Mouse (Mus musculus): ENCODE measurements at regions not wholly inside any gene's neighbourhood (a gene's known extent, or its start where the extent isn't known, plus 50 kb on each side); places are given as distances from the start of the nearest gene placed in this dataset.

GRCm38 (mm10) chr11:89147990-89148389 is 74.3 kb downstream of the Gm525 start:
- WGBS = 92% methylated on average over 8 of the region's 8 CpGs
- Histone ChIP-seq H3K4me1 (ENCODE audit: control insufficient read depth in 2 of 2, insufficient read depth in 2 of 2, low read length in 2 of 2) (peaks cover 4 to 10% of the 10 kb centered on the region in 2 experiments; a peak in 3 of 4 replicates), H3K27me3 (ENCODE audit: control insufficient read depth, insufficient read depth, low read length) (no peaks in the 10 kb centered on the region), H3K4me3 (ENCODE audit: control insufficient read depth in 1 of 2, insufficient read depth in 1 of 2, low read depth in 1 of 2, low read length in 2 of 2) (no peak overlapping the region), H3K9me3 (ENCODE audit: control insufficient read depth, low read length) (no peaks in the 10 kb centered on the region), H3K36me3 (ENCODE audit: control insufficient read depth, insufficient read depth, low read length) (no peaks in the 10 kb centered on the region), H3K4me2 (ENCODE audit: low read length) (no peak overlapping the region), H3K9ac (ENCODE audit: low read length) (no peak overlapping the region), H3K27ac (replicated peaks in 1 of 2; ENCODE audit: control insufficient read depth in 1 of 2, insufficient read depth in 1 of 2, low read depth in 2 of 2, low read length in 2 of 2) (no peak overlapping the region)
- no peak for ATAC-seq (ENCODE audit: insufficient number of reproducible peaks, insufficient read depth, low FRiP score, low read depth)

GRCm38 (mm10) chr11:89145281-89145945 is 71.8 kb downstream of the Gm525 start:
- H3K27me3 ChIP-seq (ENCODE audit: control insufficient read depth, insufficient read depth, low read length) = no peaks in the 10 kb centered on the region
- peak overlapping the region; percentile 53 for H3K4me2 ChIP-seq (ENCODE audit: low read length)
- 0 out of 2 replicates have a peak overlapping the region, but pooled peaks have one; percentile 36 for H3K9ac ChIP-seq (ENCODE audit: low read length)
- peaks cover 4 to 10% of the 10 kb centered on the region in 2 experiments; a peak in 3 of 4 replicates for H3K4me1 ChIP-seq (ENCODE audit: control insufficient read depth in 2 of 2, insufficient read depth in 2 of 2, low read length in 2 of 2)
- no peaks in the 10 kb centered on the region for H3K36me3 ChIP-seq (ENCODE audit: control insufficient read depth, insufficient read depth, low read length)
- peak; percentile 67 for ATAC-seq (ENCODE audit: insufficient number of reproducible peaks, insufficient read depth, low FRiP score, low read depth)
- WGBS = 36% methylated on average over 19 of the region's 19 CpGs
- no peak overlapping the region for H3K4me3 ChIP-seq (ENCODE audit: control insufficient read depth in 1 of 2, insufficient read depth in 1 of 2, low read depth in 1 of 2, low read length in 2 of 2)
- peak overlapping the region in 1 of 2 experiments; percentile 52; a peak in 1 of 4 replicates for H3K27ac ChIP-seq (replicated peaks in 1 of 2; ENCODE audit: control insufficient read depth in 1 of 2, insufficient read depth in 1 of 2, low read depth in 2 of 2, low read length in 2 of 2)
- no peaks in the 10 kb centered on the region for H3K9me3 ChIP-seq (ENCODE audit: control insufficient read depth, low read length)

- Histone ChIP-seq H3K27me3 (ENCODE audit: control insufficient read depth, insufficient read depth, low read length) (no peaks in the 10 kb centered on the region), H3K4me1 (ENCODE audit: control insufficient read depth in 2 of 2, insufficient read depth in 2 of 2, low read length in 2 of 2) (peaks cover 4 to 10% of the 10 kb centered on the region in 2 experiments; a peak in 3 of 4 replicates), H3K27ac (replicated peaks in 1 of 2; ENCODE audit: control insufficient read depth in 1 of 2, insufficient read depth in 1 of 2, low read depth in 2 of 2, low read length in 2 of 2) (no peak overlapping the region), H3K9ac (ENCODE audit: low read length) (no peak overlapping the region), H3K36me3 (ENCODE audit: control insufficient read depth, insufficient read depth, low read length) (no peaks in the 10 kb centered on the region), H3K9me3 (ENCODE audit: control insufficient read depth, low read length) (peaks cover 3% of the 10 kb centered on the region; the same call in 1 of the 2 replicates), H3K4me2 (ENCODE audit: low read length) (no peak overlapping the region), H3K4me3 (ENCODE audit: control insufficient read depth in 1 of 2, insufficient read depth in 1 of 2, low read depth in 1 of 2, low read length in 2 of 2) (no peak overlapping the region)
- ATAC-seq (ENCODE audit: insufficient number of reproducible peaks, insufficient read depth, low FRiP score, low read depth) = no peak
- 67% methylated on average over 9 of the region's 9 CpGs for WGBS
Measured at GRCm38 (mm10) chr11:89142527-89143154, 69.0 kb downstream of the Gm525 start.

Data from heart, embryonic 14.5 days (tissue).